Mouse (Mus musculus) spleen, postnatal 36 days (tissue): ENCODE data around the gene Cnn1.
"Not testable (repeated sequence)": the region's sequence is repeated elsewhere in the genome, so short reads cannot be mapped to it uniquely, and the experiment has no call there.

ENCODE experiments used
- DNase-seq, 2 experiments: peaks; one replicate each; pipeline ENCODE4 v3.0.0; 2022; ENCODE audit warnings: low spot score in 2 of 2, mixed read lengths in 1 of 2

The Cnn1 gene

GRCm38 (mm10) chr9:22075778-22076177 is 23.2 kb upstream of the Cnn1 start:
- not testable (repeated sequence) for DNase-seq

GRCm38 (mm10) chr9:22076223-22076622 is 22.8 kb upstream of the Cnn1 start:
- no peak for DNase-seq

- no peak for DNase-seq
Observed at GRCm38 (mm10) chr9:22084667-22085021, 14.4 kb upstream of the Cnn1 start.

- DNase-seq: peak; percentile 92 to 94
Observed at GRCm38 (mm10) chr9:22085022-22085834, 13.8 kb upstream of the Cnn1 start, which contains the start of gene Ecsit. Gene Ecsit, minus strand, starts transcription at chr9:22085438.

GRCm38 (mm10) chr9:22086012-22086411 is 13.0 kb upstream of the Cnn1 start:
- no peak for DNase-seq

GRCm38 (mm10) chr9:22087034-22087618 is 11.9 kb upstream of the Cnn1 start:
- no peak for DNase-seq

- DNase-seq: no peak
Observed at GRCm38 (mm10) chr9:22089281-22089680, 9.7 kb upstream of the Cnn1 start.

- DNase-seq: no peak
Observed at GRCm38 (mm10) chr9:22089986-22090385, 9.0 kb upstream of the Cnn1 start.

- DNase-seq: no peak
Observed at GRCm38 (mm10) chr9:22092746-22093145, 6.3 kb upstream of the Cnn1 start.

- peak; percentile 80 to 83 for DNase-seq
Observed at GRCm38 (mm10) chr9:22095854-22096307, 3.1 kb upstream of the Cnn1 start.

- no peak for DNase-seq
Observed at GRCm38 (mm10) chr9:22099922-22100321, 906 bp downstream of the Cnn1 start.

GRCm38 (mm10) chr9:22108194-22108593 is 9.2 kb downstream of the Cnn1 start:
- DNase-seq: no peak

- no peak for DNase-seq
Observed at GRCm38 (mm10) chr9:22115635-22116034, 16.6 kb downstream of the Cnn1 start.

- DNase-seq: no peak
Observed at GRCm38 (mm10) chr9:22116086-22116485, 17.1 kb downstream of the Cnn1 start.

- DNase-seq: peak; percentile 94 to 96
Observed at GRCm38 (mm10) chr9:22116740-22117426, 17.9 kb downstream of the Cnn1 start, which contains the start of gene Elof1. Gene Elof1, minus strand, starts transcription at chr9:22117172.

- DNase-seq: peak; percentile 76 to 87
Observed at GRCm38 (mm10) chr9:22117754-22118456, 18.9 kb downstream of the Cnn1 start.

- no peak for DNase-seq
Observed at GRCm38 (mm10) chr9:22119543-22119942, 20.5 kb downstream of the Cnn1 start.

- DNase-seq: no peak
Observed at GRCm38 (mm10) chr9:22121545-22121944, 22.5 kb downstream of the Cnn1 start.

- peak; percentile 83 to 85 for DNase-seq
Observed at GRCm38 (mm10) chr9:22122005-22122404, 23.0 kb downstream of the Cnn1 start.

GRCm38 (mm10) chr9:22123069-22123609 is 24.1 kb downstream of the Cnn1 start:
- DNase-seq: peak; percentile 87 to 88

- no peak for DNase-seq
Observed at GRCm38 (mm10) chr9:22124169-22124568, 25.2 kb downstream of the Cnn1 start.
